Mouse (Mus musculus): Measurements from ENCODE around the gene Slc39a1. TPM values are rescaled to one million over a fixed set of nuclear protein-coding genes. Genes with fewer than 3 reads are reported as not detected.
"Not testable (repeated sequence)": the region's sequence is repeated elsewhere in the genome, so short reads cannot be mapped to it uniquely, and the experiment has no call there.

The Slc39a1 gene
- total RNA-seq, 2 experiments from 2014 or later = 41.6 to 50.6 TPM

DNA sequence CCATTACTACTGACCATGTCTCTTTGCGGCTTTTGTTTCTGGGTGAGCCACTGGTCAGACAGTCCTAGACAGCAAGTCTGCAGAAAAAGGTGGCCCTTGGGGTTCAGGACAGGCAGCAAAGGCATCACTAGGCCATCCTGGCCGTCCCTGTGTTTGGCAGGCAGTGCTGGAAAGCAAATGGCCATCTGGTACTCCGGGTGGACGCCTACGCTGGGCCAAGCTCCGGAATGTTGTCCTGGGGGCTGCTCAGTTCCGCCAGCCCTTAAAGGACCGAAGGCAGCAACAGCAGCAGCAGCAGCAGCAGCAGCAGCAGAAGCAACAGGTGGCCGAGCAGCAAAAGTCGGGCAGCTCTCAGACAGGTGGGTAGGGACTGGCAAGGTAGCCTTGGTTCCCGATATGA, 27.3 kb downstream of the Slc39a1 start:
- intact Hi-C loops (cut with DNase I) = no loop called here
- no peak for TF ChIP-seq CTCF (IDR thresholded peaks at IDR 0.05)

DNA sequence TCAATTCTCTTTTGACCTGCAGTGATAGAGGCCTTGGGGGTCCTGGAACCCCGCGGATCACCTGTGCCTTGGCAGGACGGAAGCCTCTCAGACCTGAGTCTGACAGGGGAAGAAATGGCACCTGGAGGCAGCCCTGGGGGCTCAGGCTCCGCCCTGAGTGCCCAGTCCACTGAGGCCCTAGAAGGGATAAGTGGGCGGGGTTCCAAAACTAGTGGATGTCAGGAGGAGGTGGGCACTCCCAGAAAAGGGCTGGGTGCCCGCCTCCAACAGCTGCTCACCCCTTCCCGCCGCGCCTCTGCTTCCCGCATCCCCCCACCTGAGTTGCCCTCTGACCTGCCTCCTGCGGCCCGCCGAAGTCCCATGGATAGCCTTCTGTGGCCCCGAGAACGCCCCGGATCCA, 28.9 kb downstream of the Slc39a1 start:
- intact Hi-C loops (cut with DNase I) = no loop called here
- DNase-seq = no peak
- Histone ChIP-seq H3K4me3 (no peak overlapping the region), H3K27ac (no peak overlapping the region)
- TF ChIP-seq CTCF (IDR thresholded peaks at IDR 0.05) = no peak

More for the DNA sequence above, 27.3 kb downstream of the Slc39a1 start:
- Histone ChIP-seq H3K4me3 (no peak overlapping the region), H3K27ac (no peak overlapping the region)
- DNase-seq = no peak

DNA sequence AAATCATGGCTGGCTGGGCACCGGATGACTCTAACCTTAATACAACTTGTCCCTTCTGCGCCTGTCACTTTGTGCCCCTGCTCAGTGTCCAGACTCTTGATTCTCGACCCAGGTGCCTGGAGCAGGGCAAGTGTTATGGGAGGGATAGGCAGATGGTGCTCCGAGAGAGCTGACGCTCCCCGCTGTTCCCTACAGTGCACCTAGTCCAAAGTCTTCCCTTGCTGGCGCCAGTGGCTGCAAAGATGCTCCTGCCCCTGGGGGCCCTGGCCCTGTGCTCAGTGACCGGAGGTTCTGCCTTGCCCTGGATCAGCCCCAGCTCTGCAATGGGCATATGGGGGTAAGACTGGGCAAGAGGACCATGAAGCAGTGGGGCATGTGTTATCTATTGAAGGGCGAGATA, 29.8 kb downstream of the Slc39a1 start:
- no peak for DNase-seq
- intact Hi-C loops (cut with DNase I) = no loop called here
- H3K4me3 ChIP-seq = no peak overlapping the region
- no peak for TF ChIP-seq CTCF (IDR thresholded peaks at IDR 0.05)
- no peak overlapping the region for H3K27ac ChIP-seq

DNA sequence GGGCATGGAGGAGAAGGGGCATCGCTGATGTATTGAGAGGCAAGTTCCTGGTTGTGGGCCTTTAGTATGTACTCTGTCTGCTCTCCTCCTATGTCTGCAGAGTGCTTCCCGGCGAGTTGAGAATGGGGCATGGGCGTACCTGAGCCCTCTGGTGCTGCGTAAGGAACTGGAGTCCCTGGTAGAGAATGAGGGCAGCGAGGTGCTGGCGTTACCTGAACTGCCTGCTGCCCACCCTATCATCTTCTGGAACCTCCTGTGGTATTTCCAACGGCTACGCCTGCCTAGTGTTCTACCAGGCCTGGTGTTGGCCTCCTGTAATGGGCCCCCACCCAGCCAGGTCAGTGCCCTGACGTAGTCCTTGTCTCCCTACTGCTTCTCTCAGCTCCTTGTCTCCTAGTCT, 30.2 kb downstream of the Slc39a1 start:
- Histone ChIP-seq H3K27ac (no peak overlapping the region), H3K4me3 (no peak overlapping the region)
- no peak for TF ChIP-seq CTCF (IDR thresholded peaks at IDR 0.05)
- no peak for DNase-seq
- intact Hi-C loops (cut with DNase I) = no loop called here

DNA sequence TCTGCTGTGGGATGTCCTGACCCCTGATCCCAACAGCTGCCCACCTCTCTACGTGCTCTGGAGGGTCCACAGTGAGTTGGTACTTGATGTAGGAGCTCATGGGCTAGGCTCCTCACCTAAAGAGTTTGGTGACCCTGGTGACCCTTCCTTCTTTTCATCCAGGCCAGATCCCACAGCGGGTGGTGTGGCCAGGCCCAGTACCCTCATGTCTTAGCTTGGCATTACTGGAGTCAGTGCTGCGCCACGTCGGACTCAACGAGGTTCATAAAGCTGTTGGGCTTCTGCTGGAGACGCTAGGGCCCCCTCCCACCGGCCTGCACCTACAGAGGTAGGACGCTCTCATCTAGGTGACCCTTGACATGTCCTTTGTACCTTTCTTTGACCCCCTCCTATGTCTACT, 31.2 kb downstream of the Slc39a1 start:
- intact Hi-C loops (cut with DNase I) = no loop called here
- H3K27ac ChIP-seq = no peak overlapping the region
- TF ChIP-seq CTCF (IDR thresholded peaks at IDR 0.05) = no peak
- H3K4me3 ChIP-seq = no peak overlapping the region
- no peak for DNase-seq

DNA sequence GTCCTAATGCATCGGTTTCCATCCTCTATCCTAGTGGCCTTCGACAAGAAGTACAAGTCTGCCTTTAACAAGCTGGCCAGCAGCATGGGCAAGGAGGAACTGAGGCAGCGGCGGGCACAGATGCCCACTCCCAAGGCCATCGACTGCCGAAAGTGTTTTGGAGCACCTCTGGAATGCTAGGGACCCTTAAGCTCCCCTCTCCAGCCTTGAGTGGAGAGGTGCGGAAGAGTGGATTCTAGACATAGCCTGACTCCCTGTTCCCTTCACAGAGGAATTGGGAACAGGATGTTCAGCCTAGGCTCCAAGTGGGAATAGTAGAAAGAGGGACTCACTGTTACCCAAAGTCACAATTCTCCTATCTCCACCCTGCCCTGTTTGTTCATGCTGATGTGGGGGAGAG, 31.8 kb downstream of the Slc39a1 start:
- intact Hi-C loops (cut with DNase I) = loop anchor here (5.0 kb wide), 1 partner anchor 93 kb away; no protein-coding TSS in a partner anchor
- H3K4me3 ChIP-seq = no peak overlapping the region
- DNase-seq = no peak
- no peak overlapping the region for H3K27ac ChIP-seq
- TF ChIP-seq CTCF (IDR thresholded peaks at IDR 0.05) = no peak

DNA sequence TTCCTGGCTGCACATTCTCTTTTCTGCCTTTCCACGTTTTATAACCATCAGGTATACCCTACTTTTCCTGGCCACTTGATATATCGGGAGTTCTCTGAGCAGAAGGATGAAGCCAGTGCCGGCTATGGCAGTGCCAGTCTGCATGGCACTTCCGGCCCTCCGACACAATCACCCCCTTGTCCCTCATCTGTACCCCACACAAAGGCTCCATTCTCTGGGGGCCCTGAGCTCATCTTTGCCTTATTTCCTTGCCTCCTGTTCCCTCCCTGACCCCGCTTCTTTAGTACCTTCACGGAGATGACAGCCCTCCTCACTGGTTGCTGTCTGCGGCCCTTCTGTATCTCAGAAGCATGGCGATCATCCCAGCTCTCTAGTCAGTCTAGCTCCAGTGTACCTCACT, 32.7 kb downstream of the Slc39a1 start:
- no peak for TF ChIP-seq CTCF (IDR thresholded peaks at IDR 0.05)
- no peak overlapping the region for H3K4me3 ChIP-seq
- no peak overlapping the region for H3K27ac ChIP-seq
- intact Hi-C loops (cut with DNase I) = loop anchor here (5.0 kb wide), 1 partner anchor 92 kb away; no protein-coding TSS in a partner anchor
- no peak for DNase-seq

DNA sequence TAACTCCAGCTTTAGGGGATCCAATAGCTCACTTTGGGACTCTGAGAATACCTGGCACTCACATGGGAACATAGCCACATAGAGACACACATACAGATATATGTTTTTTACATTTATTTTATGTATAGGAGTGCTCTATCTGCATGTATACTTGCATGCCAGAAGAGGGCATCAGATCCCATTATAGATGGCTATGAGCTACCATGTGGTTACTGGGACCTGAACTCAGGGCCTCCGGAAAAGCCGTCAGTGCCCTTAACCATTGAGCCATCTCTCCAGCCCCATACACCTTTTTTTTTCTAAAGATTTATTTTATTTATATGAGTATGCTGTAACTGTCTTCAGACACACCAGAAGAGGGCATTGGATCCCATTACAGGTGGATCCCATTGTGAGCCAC, 36.2 kb downstream of the Slc39a1 start:
- intact Hi-C loops (cut with DNase I) = loop anchor here (5.0 kb wide), 1 partner anchor 88 kb away; no protein-coding TSS in a partner anchor
- DNase-seq = no peak
- Histone ChIP-seq H3K4me3 (no peak overlapping the region), H3K27ac (no peak overlapping the region)
- TF ChIP-seq CTCF (IDR thresholded peaks at IDR 0.05) = peak; percentile 26; the same call in 1 of the 2 replicates

DNA sequence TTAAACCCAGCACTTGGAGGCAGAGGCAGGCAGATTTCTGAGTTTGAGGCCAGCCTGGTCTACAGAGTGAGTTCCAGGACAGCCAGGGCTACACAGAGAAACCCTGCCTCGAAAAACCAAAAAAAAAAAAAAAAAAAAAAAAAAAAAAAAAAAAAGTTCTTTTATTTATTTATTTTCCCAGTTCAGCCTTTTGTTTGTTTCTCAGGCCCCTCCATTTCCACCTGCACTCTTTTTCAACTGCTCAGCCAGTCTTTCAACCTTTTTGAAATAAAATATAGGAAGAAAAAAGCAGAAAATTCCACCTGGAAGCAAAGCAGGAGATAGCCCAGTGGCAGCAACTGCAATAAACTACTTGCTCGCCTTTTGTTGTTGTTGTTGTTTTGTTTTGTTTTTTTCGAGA, 41.4 kb downstream of the Slc39a1 start:
- intact Hi-C loops (cut with DNase I); DNase-seq; H3K4me3 ChIP-seq; H3K27ac ChIP-seq: not testable (repeated sequence)

DNA sequence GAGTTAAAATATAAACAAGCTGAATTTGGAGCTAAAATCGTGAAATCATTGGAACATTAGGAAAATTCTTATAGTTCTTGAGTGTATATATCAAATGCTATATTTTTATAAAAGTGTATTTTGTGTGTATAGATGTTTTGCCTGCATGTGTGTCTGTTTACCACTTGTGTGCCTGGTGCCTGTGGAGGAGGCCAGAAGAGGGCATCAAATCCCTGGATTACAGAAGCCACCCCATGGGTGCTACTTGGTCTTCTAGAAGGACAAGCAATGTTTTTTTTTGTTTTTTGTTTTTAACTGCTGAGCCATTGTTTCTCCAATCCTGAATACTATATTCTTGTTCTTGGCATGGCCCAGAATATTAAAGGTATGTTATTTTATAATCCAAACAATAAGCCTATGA, 42.6 kb downstream of the Slc39a1 start:
- H3K27ac ChIP-seq = no peak overlapping the region
- DNase-seq = no peak
- H3K4me3 ChIP-seq = no peak overlapping the region
- TF ChIP-seq CTCF (IDR thresholded peaks at IDR 0.05) = peak; percentile 43
- intact Hi-C loops (cut with DNase I) = no loop called here

DNA sequence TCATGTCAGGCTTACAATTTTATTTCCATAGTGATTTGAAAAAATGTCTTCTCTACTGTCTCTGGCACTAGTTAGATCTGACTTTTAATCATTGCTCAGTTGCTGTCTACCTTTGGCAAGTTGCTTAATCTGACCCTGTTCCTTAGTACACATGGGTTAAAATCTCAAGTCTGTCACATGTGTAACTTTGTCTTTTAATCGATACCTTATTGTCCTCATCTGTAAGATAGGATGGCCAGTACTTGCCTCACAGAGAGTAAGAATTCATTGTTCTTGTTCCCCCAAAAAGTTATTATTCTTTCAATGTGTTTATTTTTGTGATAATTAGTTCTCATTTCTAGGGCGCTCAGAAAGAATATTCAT, 44.0 kb downstream of the Slc39a1 start:
- intact Hi-C loops (cut with DNase I) = no loop called here
- peak overlapping the region; percentile 96 for H3K27ac ChIP-seq
- DNase-seq = no peak
- H3K4me3 ChIP-seq = peak overlapping the region; percentile 91
- TF ChIP-seq CTCF (IDR thresholded peaks at IDR 0.05) = no peak

DNA sequence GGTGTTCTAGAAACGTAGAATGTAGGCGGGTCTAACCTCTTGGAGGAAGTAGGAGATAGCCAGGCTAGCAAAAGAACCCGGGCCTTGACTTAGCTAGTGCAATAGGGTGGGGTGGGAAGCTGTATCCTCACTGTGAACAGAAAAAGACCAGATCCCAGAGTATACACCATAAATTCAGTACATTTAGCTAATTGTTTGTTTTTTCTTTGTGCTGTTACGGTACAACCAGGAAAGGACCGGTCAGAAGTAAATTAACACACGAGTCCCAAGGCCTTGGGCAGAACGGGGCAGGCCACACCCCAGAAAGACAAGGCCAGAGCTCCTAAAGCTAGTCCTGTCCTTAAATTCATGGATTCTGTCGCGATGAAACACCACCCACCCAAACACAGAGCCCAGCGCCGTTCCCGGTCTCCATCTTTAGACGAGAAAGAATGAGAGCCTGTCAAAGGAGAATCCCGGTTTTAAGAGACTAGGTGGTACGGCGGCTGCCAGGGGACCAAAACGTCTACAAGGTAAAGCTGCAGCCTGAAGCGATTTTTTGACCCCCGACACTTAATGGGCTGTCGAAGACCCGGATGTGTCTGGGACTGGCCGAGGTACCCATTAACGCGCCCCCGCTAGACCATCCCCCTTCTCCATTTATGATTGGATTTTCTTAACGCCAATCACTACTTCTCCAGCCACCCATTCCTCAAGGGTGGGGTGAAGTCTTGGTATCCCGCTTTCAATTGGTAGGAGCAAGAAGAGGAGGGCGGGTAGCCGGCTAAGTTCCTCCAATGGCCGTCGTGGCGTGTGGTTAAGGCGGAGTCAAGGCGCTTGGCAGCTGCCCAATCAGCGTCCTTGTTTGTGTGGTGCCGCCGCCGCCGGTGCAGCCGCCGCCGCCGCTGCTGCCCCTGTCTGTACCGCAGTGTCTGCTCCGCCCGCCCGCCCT, 44.6 kb downstream of the Slc39a1 start, which contains the start of gene Gatad2b:
TSS of gene Gatad2b (plus strand) at position 834 of the 931 bp plus-strand sequence.
- intact Hi-C loops (cut with DNase I) = no loop called here
- peak; percentile 99 for DNase-seq
- peak within 1 kb of the TSS; percentile 97 for H3K27ac ChIP-seq

DNA sequence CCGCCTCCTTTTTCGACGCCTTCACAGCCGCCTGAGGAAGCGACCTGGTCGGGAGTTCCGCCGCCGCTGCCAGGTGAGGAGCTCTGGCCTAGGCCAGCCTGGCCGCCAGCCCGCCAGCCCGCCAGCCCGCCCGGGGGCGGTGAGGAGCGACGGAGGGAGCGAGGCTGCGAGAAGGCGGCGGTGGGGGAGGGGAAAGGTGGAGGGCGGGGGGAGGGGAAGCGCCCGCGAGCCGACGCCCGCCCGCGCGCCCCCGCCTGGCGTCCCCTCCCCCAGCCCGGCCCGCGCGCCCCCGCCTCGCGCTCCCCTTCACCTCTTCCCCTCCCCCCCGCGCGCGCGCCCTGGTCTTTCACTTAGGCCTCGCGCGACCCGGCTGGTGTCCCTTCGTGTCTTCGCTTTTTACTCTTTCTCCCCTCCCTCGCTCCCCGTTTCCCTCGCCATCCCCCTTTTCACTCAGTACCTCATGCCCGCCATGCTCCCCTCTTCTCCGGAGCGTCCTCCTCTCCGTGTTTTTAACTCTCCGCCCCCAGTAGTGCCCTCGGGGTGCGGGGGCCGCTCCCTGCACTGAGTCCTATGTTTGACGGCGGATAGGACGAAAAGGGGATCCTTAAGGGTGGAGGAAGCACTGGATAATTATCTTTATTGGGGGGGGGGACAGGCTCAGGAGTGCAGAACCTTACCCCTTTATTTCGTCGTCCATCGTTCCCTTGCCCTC, 45.5 kb downstream of the Slc39a1 start:
- H3K27ac ChIP-seq = peak overlapping the region; percentile 97
- no peak for TF ChIP-seq CTCF (IDR thresholded peaks at IDR 0.05)
- peak; percentile 85 for DNase-seq
- peak overlapping the region; percentile 91 for H3K4me3 ChIP-seq
- intact Hi-C loops (cut with DNase I) = no loop called here

More for the DNA sequence above, 44.6 kb downstream of the Slc39a1 start, which contains the start of gene Gatad2b:
- no peak for TF ChIP-seq CTCF (IDR thresholded peaks at IDR 0.05)
- H3K4me3 ChIP-seq = peak within 1 kb of the TSS; percentile 91

All from gastrocnemius, adult 2 months (tissue).